Mouse (Mus musculus): ENCODE measurements around the gene Chtop.

Gene Chtop

DNA sequence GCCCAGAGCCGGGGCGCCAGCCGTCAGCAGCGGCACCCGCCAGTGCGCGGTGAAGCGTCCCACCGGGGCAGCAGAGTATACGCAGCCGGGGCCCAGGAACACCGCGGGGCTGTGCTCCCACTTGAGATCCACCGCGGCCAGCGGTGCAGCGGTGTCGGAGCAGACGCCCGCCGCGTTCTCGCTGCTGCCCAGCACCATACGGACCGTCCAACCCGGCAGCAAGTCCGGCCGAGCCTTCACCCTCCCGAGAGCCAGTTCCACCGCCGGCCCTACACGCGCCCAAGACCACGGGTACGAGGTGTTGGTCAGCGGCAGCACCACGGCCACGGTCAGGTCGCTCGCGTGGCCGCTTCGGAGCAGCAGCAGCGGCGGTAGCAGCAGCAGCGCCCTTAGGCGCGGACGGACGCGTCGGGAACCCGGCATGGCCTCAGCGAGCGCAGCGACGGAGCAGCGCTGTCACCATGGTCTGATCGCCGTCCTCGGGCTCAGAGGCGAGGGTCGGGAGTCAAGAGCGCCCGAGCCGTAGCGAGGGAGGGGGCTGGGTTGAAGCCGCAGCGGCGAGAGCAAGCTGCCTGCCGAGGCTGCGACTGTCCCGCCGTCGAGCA, 44.1 kb downstream of the Chtop start:
- no peak for DNase-seq (ENCODE audit: low read depth, low spot score)

DNA sequence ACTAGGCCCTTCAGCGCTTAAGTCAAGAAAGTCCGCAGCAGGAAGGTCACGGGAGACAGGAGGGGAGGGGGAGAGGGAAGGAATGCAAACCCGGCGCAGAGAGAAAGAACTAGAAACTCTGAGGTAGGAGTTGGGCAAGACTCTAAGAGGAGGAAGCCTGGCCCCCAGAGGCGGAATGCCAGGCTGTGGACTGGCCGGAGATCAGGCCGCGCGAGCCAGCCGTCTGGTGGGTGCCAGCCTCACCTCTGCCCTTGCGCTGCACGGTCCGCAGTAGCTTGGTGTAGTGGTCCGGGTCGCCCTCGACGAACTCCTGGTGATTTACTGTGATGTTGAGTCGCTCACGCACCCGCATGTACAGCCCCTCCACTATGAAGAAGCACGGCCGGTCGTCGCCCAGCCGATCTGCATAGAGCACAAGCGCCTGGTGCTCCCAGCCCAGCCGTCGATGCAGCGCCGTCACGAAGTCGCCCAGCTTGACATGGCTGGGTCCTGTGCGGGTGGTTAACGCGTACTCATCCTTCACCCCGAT, 44.7 kb downstream of the Chtop start:
- no peak for DNase-seq (ENCODE audit: low read depth, low spot score)

DNA sequence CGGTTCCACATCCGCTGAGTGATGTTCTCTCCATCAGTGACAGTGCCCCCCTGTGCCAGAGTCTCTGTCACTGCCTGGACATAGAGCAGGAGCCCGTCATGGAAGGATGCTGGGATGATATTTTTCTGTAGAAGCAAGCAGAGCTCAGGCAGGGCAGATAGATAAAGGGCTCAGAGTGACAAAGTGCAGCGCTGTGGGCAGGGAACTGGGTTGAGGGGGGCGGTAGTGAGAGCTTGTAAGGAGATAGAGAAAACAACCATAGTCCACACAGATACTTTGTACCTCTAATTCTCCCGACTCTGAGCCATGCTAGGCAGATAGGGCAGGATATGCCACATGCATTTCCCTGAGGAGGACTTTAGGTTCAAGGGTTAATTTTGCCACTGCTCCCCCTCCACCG, 46.7 kb downstream of the Chtop start:
- DNase-seq (ENCODE audit: low read depth, low spot score) = no peak

DNA sequence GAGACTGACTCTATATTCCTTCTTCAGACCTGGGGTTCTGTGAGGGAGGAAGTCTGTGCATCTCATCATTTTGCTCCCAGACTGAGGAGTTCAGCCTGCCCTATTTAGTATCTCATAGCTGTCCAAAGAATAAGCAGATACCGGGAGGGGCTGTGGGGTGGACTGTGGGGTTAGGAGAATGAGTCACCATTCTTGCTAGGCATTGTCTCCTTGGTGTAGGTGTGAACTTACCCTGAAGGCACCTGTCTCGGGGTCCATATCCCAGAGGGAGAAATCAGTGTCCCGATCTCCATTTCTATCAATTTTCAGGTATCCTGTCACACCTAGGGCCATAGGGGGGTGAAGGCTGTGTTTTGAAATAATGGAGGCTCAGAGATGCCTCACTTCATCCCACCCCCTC, 47.4 kb downstream of the Chtop start:
- no peak for DNase-seq (ENCODE audit: low read depth, low spot score)

DNA sequence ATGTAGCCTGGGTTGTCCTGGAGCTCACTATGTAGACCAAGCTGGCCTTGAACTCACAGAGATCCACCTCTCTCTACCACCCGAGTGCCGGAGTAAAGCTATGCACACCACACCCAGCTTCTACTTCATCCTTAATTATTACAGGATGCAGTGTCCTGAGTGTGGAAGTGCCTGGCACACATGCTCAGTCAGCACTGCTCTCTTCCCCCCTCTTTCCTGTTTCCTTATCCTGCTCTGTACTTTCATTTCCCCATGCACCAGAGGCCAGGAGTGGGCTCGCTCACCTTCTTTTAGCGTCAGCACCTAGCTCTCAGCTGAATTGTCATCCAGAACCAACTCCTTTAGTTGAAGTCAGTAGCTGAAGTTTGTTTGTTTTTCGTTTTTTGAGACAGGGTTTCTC, 49.0 kb downstream of the Chtop start:
- DNase-seq (ENCODE audit: low read depth, low spot score) = no peak

DNA sequence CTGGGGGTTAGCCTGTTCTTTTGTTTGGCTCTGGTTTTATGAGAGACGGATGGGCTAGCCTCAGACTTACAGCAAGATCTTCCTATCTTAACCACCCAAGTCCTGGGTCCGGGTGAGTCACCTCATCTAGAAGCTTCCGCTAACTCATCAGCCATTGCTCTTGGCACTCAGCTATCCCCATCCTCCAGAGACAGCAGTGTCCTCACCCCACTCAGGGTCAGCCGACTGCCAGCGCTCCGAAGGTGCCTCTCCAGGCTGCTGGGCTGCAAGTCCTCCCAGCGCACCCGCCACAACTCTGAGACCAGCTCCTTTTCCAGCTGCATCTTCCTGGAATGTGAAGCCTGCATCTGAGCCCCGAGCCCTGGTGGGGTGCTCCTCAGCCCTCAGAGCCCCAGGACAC, 49.6 kb downstream of the Chtop start:
- DNase-seq (ENCODE audit: low read depth, low spot score) = no peak

DNA sequence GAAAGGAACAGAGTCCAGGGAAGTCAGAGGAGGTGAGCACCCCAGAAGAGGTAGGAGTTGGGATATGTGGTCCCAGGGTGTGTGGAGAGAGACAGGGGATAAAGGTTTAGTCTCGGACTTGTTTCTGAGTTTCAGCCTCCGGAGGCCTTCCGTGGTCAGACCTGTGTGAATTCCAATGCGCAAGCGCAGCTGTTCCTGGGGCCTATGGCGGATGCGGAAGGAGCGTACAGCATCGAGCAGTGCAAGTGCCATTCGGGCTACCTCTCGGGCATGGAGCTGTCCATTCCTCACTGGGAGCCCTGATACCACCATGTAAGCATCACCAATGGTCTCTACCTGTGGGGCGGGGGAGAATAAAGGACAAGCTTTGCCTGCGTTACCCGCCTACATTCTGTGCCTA, 54.4 kb downstream of the Chtop start:
- DNase-seq (ENCODE audit: low read depth, low spot score) = no peak

DNA sequence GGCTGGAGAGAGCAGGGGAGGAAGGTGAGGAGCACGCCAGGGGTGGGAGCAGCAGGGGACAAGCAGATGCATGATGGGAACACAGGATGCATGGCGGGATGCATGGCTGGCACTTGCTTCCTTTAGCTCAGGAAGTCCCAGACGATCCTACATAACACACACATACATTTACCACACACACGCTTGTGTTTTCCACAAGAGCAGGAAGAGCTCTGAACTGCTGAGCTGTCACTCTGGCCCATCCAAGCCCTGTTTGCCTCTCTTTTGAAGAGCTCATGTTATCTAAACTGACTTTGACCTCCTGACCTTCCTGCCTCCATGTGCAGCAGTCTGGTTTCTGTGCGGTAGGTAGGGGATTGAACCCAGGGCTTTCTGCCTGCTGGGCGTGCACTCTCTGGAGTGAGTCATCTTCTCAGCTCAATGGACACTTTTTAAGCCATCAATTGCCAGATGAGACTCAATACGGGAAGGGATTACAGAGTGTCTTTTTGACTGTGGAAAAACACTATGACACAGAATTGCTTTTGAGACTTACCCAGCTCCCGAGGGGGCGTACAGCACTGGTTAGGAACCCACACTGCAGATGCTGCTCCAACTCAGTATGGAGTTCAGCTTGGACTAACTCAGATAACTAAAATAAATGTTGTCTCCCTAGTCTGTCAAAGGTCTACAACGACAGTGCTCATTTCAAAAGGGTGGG, 57.8 kb downstream of the Chtop start:
- DNase-seq (ENCODE audit: low read depth, low spot score) = no peak

DNA sequence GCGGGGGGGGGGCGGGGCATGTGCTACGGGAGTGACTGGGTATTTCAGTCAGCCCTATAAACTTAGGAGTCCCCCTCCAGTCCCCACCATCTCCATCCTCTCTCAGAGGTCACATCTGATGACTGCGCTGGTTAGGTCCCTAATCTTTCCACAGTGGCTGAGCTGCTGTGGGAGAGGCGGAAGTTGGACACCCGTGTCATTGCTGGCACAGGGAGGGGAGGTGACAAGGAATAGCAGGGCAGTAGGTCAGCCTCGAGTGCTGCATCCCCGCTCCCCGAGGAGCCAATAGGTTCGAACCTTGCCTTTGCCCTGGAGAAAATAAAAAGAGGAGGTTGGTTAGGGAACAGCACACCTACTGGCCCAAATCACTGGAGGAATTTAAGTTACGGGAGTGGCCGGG, 58.4 kb downstream of the Chtop start:
- no peak for DNase-seq (ENCODE audit: low read depth, low spot score)

Measured in A20 (cell line).